Mouse (Mus musculus) MEL (cell line): ENCODE measurements around the gene Capn8. TPM values are rescaled to one million over a fixed set of nuclear protein-coding genes. Genes with fewer than 3 reads are reported as not detected.

Source experiments
- DNase-seq: peaks from one replicate; pipeline ENCODE4 v3.0.0; 2011; ENCODE audit warnings: low read depth, low spot score
- H3K27ac ChIP-seq: 2 replicates; pipeline ENCODE4 v1.5.1; 2012; ENCODE audit warnings: low read depth, mild to moderate bottlenecking, control low read depth, low read length, moderate library complexity; ENCODE audit not compliant: control insufficient read depth
- H3K27me3 ChIP-seq, 2 experiments: fragments of 150-350 bp in 1 of 2; sonication (generic) in 1 of 2; 2 replicates each; pipeline ENCODE4 v1.6.1; 2012; ENCODE audit warnings: low read length in 2 of 2, mild to moderate bottlenecking in 2 of 2, improper control_type of control experiment in 1 of 2, moderate library complexity in 1 of 2; ENCODE audit not compliant: insufficient read depth in 2 of 2, control insufficient read depth in 1 of 2
- H3K36me3 ChIP-seq, 2 experiments: 2 replicates each; pipeline ENCODE4 v1.6.1; 2012 to 2014; ENCODE audit warnings: low read length in 2 of 2, improper control_type of control experiment in 1 of 2, inconsistent platforms in 1 of 2, mild to moderate bottlenecking in 1 of 2; ENCODE audit not compliant: insufficient read depth in 2 of 2, control insufficient read depth in 1 of 2
- H3K4me1 ChIP-seq, 2 experiments: fragments of 150-350 bp in 1 of 2; sonication (generic) in 1 of 2; 2 replicates each; pipeline ENCODE4 v1.6.1; 2012; ENCODE audit warnings: low read length in 2 of 2, improper control_type of control experiment in 1 of 2, mild to moderate bottlenecking in 1 of 2; ENCODE audit not compliant: insufficient read depth in 2 of 2, control insufficient read depth in 1 of 2
- H3K4me3 ChIP-seq, 2 experiments: fragments of 150-350 bp in 1 of 2; sonication (generic) in 1 of 2; 2 replicates each; pipeline ENCODE4 v1.5.1; 2012; ENCODE audit warnings: low read depth in 2 of 2, low read length in 2 of 2, mild to moderate bottlenecking in 2 of 2, moderate library complexity in 2 of 2, control low read depth in 1 of 2, improper control_type of control experiment in 1 of 2; ENCODE audit not compliant: control insufficient read depth in 1 of 2, insufficient read depth in 1 of 2
- H3K79me2 ChIP-seq: 2 replicates; pipeline ENCODE4 v1.6.1; 2012; ENCODE audit warnings: mild to moderate bottlenecking, low read length, moderate library complexity; ENCODE audit not compliant: control insufficient read depth, poor library complexity, insufficient read depth
- H3K9ac ChIP-seq: 2 replicates; pipeline ENCODE4 v1.6.1; 2012; ENCODE audit warnings: low read depth, mild to moderate bottlenecking, control low read depth, low read length, moderate library complexity; ENCODE audit not compliant: control insufficient read depth, poor library complexity, severe bottlenecking
- H3K9me3 ChIP-seq: fragments of 150-350 bp; sonication (generic); replicated peaks from 2 replicates; pipeline ENCODE4 v1.6.1; 2012; ENCODE audit warnings: mild to moderate bottlenecking, low read length, improper control_type of control experiment, moderate library complexity; ENCODE audit not compliant: insufficient read depth
- BHLHE40 ChIP-seq: IDR thresholded peaks from 2 replicates; pipeline ENCODE4 v1.6.1; 2012; ENCODE audit warnings: low read depth, mild to moderate bottlenecking, inconsistent platforms, low read length, improper control_type of control experiment, borderline replicate concordance
- E2F4 ChIP-seq: IDR thresholded peaks from 2 replicates; pipeline ENCODE4 v1.6.1; 2011; ENCODE audit warnings: low read depth, low read length, improper control_type of control experiment, borderline replicate concordance
- EP300 ChIP-seq, 2 experiments: IDR thresholded peaks; 2 replicates each; pipeline ENCODE4 v1.6.1; 2011; ENCODE audit warnings: improper control_type of control experiment in 2 of 2, low read length in 2 of 2, low read depth in 1 of 2, mild to moderate bottlenecking in 1 of 2
- ETS1 ChIP-seq: IDR thresholded peaks from 2 replicates; pipeline ENCODE4 v1.6.1; 2012; ENCODE audit warnings: low read depth, mild to moderate bottlenecking, inconsistent platforms, low read length, improper control_type of control experiment, moderate library complexity
- GABPA ChIP-seq: IDR thresholded peaks from 2 replicates; pipeline ENCODE4 v1.6.1; 2012; ENCODE audit warnings: low read depth, mild to moderate bottlenecking, inconsistent platforms, low read length, improper control_type of control experiment, moderate library complexity
- GATA1 ChIP-seq: IDR thresholded peaks from 2 replicates; pipeline ENCODE4 v1.6.1; 2011; ENCODE audit warnings: low read depth, low read length, improper control_type of control experiment
- JUND ChIP-seq: IDR thresholded peaks from 2 replicates; pipeline ENCODE4 v1.6.1; 2011; ENCODE audit warnings: low read depth, mild to moderate bottlenecking, improper control_type of control experiment, low read length
- KAT2A ChIP-seq: conservative IDR thresholded peaks from 2 replicates; pipeline ENCODE4 v1.6.1; 2012; ENCODE audit warnings: low read depth, low read length, improper control_type of control experiment, inconsistent platforms
- MEF2A ChIP-seq: IDR thresholded peaks from 2 replicates; pipeline ENCODE4 v1.6.1; 2014; ENCODE audit warnings: low read depth, mild to moderate bottlenecking, inconsistent platforms, low read length, improper control_type of control experiment; ENCODE audit not compliant: poor library complexity, insufficient replicate concordance, severe bottlenecking; ENCODE audit errors: extremely low read depth
- MXI1 ChIP-seq: IDR thresholded peaks from 2 replicates; pipeline ENCODE4 v1.6.1; 2011; ENCODE audit warnings: mild to moderate bottlenecking, low read depth, low read length, improper control_type of control experiment
- MYB ChIP-seq: IDR thresholded peaks from 2 replicates; pipeline ENCODE4 v1.6.1; 2011; ENCODE audit warnings: mild to moderate bottlenecking, low read depth, low read length, improper control_type of control experiment
- MYC ChIP-seq: IDR thresholded peaks from 2 replicates; pipeline ENCODE4 v1.6.1; 2011; ENCODE audit warnings: low read depth, mild to moderate bottlenecking, low read length, improper control_type of control experiment, moderate library complexity
- NRF1 ChIP-seq: IDR thresholded peaks from 2 replicates; pipeline ENCODE4 v1.6.1; 2014; ENCODE audit warnings: low read depth, mild to moderate bottlenecking, inconsistent platforms, low read length, improper control_type of control experiment, moderate library complexity; ENCODE audit not compliant: poor library complexity, insufficient read depth, severe bottlenecking
- POLR2A ChIP-seq, 2 experiments: IDR thresholded peaks; 2 replicates each; pipeline ENCODE4 v1.6.1; 2011 to 2012; ENCODE audit warnings: low read length in 2 of 2, mild to moderate bottlenecking in 2 of 2, control low read depth in 1 of 2, improper control_type of control experiment in 1 of 2, low read depth in 1 of 2, moderate library complexity in 1 of 2; ENCODE audit not compliant: control insufficient read depth in 1 of 2, insufficient read depth in 1 of 2, poor library complexity in 1 of 2
- RAD21 ChIP-seq: IDR thresholded peaks from 2 replicates; pipeline ENCODE4 v1.6.1; 2011; ENCODE audit warnings: mild to moderate bottlenecking, low read depth, low read length, improper control_type of control experiment
- RCOR1 ChIP-seq: IDR thresholded peaks from 2 replicates; pipeline ENCODE4 v1.6.1; 2012; ENCODE audit warnings: low read depth, mild to moderate bottlenecking, inconsistent platforms, low read length, improper control_type of control experiment
- SIN3A ChIP-seq: IDR thresholded peaks from 2 replicates; pipeline ENCODE4 v1.6.1; 2012; ENCODE audit warnings: low read length, improper control_type of control experiment, inconsistent platforms
- SMC3 ChIP-seq: IDR thresholded peaks from 2 replicates; pipeline ENCODE4 v1.6.1; 2011; ENCODE audit warnings: low read depth, low read length, improper control_type of control experiment
- TAL1 ChIP-seq: IDR thresholded peaks from 2 replicates; pipeline ENCODE4 v1.6.1; 2012; ENCODE audit warnings: mild to moderate bottlenecking, inconsistent platforms, low read length, moderate library complexity, mixed read lengths
- TCF12 ChIP-seq: IDR thresholded peaks from 2 replicates; pipeline ENCODE4 v1.6.1; 2014; ENCODE audit warnings: low read depth, mild to moderate bottlenecking, inconsistent platforms, low read length, improper control_type of control experiment, moderate library complexity
- UBTF ChIP-seq: IDR thresholded peaks from 2 replicates; pipeline ENCODE4 v1.6.1; 2012; ENCODE audit warnings: low read depth, mild to moderate bottlenecking, inconsistent platforms, low read length, improper control_type of control experiment, moderate library complexity, borderline replicate concordance; ENCODE audit not compliant: insufficient read depth
- USF1 ChIP-seq: IDR thresholded peaks from 2 replicates; pipeline ENCODE4 v1.6.1; 2014; ENCODE audit warnings: low read depth, mild to moderate bottlenecking, inconsistent platforms, low read length, improper control_type of control experiment, moderate library complexity
- USF2 ChIP-seq, 2 experiments: IDR thresholded peaks; 2 replicates each; pipeline ENCODE4 v1.6.1; 2011 to 2012; ENCODE audit warnings: improper control_type of control experiment in 2 of 2, low read length in 2 of 2, borderline replicate concordance in 1 of 2, inconsistent platforms in 1 of 2, low read depth in 1 of 2, mild to moderate bottlenecking in 1 of 2; ENCODE audit not compliant: insufficient read depth in 1 of 2
- ZC3H11A ChIP-seq: IDR thresholded peaks from 2 replicates; pipeline ENCODE4 v1.6.1; 2012; ENCODE audit warnings: low read depth, mild to moderate bottlenecking, inconsistent platforms, low read length, improper control_type of control experiment
- ZNF384 ChIP-seq: IDR thresholded peaks from 2 replicates; pipeline ENCODE4 v1.6.1; 2012; ENCODE audit warnings: low read depth, mild to moderate bottlenecking, inconsistent platforms, low read length, improper control_type of control experiment
- polyA plus RNA-seq, 2 experiments: library from polyadenylated mRNA; stranded (reverse) in 1 of 2; unstranded in 1 of 2; fragments of >175 nt in 1 of 2; fragments of >200 nt in 1 of 2; gene quantifications; 2 replicates each; pipeline versions ENCODE4 v1.2.1 to v1.2.4; 2012; ENCODE audit warnings: low replicate concordance in 2 of 2, low read depth in 1 of 2; ENCODE audit not compliant: insufficient read length in 2 of 2, insufficient read depth in 1 of 2, missing spikeins in 1 of 2
- total RNA-seq: library from RNA; depleted of rRNA; stranded (reverse); fragments of 300-350 nt; gene quantifications from 2 replicates; pipeline ENCODE4 v1.2.3, GENCODE M21; 2012

Capn8 gene
- total and polyA plus RNA-seq, 3 experiments, result not detected

GRCm38 (mm10) chr1:182629228-182629627, 64.4 kb downstream of the Capn8 start:
- TF ChIP-seq SIN3A (no peak), ZC3H11A (no peak), EP300 (IDR thresholded peaks at IDR 0.05; ENCODE audit: low read depth in 1 of 2, low read length in 2 of 2) (no peak), ZNF384 (no peak), UBTF (no peak), TAL1 (no peak), JUND (no peak), KAT2A (no peak), E2F4 (no peak), RAD21 (no peak), BHLHE40 (no peak), TCF12 (no peak)
- Histone ChIP-seq H3K4me1 (no peaks in the 10 kb centered on the region), H3K9ac (no peak overlapping the region), H3K27me3 (no peaks in the 10 kb centered on the region), H3K4me3 (no peak overlapping the region), H3K27ac (no peak overlapping the region), H3K9me3 (no peaks in the 10 kb centered on the region), H3K79me2 (no peaks in the 10 kb centered on the region), H3K36me3 (no peaks in the 10 kb centered on the region)
- DNase-seq, result no peak

- no peak overlapping the region for H3K27ac ChIP-seq
- no peaks in the 10 kb centered on the region for H3K4me1 ChIP-seq
- H3K27me3 ChIP-seq, result no peaks in the 10 kb centered on the region
- H3K9me3 ChIP-seq, result no peaks in the 10 kb centered on the region
- no peaks in the 10 kb centered on the region for H3K36me3 ChIP-seq
- DNase-seq, result no peak
- no peaks in the 10 kb centered on the region for H3K79me2 ChIP-seq
- no peak overlapping the region for H3K4me3 ChIP-seq
- no peak overlapping the region for H3K9ac ChIP-seq
- TF ChIP-seq ETS1 (no peak), RCOR1 (no peak), RAD21 (no peak), BHLHE40 (no peak), ZNF384 (no peak), NRF1 (no peak), TAL1 (no peak), GABPA (no peak), SMC3 (no peak), MEF2A (no peak), MXI1 (no peak), GATA1 (no peak), KAT2A (no peak), TCF12 (no peak), MYC (no peak), ZC3H11A (no peak), POLR2A (IDR thresholded peaks at IDR 0.05; ENCODE audit: control insufficient read depth in 1 of 2, insufficient read depth in 1 of 2, low read depth in 1 of 2, low read length in 2 of 2, poor library complexity in 1 of 2) (no peak), USF2 (IDR thresholded peaks at IDR 0.05; ENCODE audit: borderline replicate concordance in 1 of 2, insufficient read depth in 1 of 2, low read depth in 1 of 2, low read length in 2 of 2) (no peak), USF1 (no peak), MYB (no peak)
Measured at GRCm38 (mm10) chr1:182633712-182634294, 69.0 kb downstream of the Capn8 start.
